Mouse (Mus musculus) heart, embryonic 14.5 days (tissue): Measurements from ENCODE around the gene Lasp1. TPM values are rescaled to one million over a fixed set of nuclear protein-coding genes. Genes with fewer than 3 reads are reported as not detected.
A peak's percentile ranks its signal among the peaks of the same experiment; 100 is the strongest.

Experiments used
- ATAC-seq: fragments of 200-750 bp; cut with Nextera tagmentation; 2 replicates; pipeline ENCODE4 v1.8.0; 2017; ENCODE audit warnings: low read depth, moderate TSS enrichment; ENCODE audit not compliant: insufficient number of reproducible peaks, insufficient read depth, low FRiP score
- H3K27ac ChIP-seq, 2 experiments: fragments of 200-500 bp in 1 of 2; fragments of 300-500 bp in 1 of 2; sonication (generic) in 1 of 2; replicated peaks in 1 of 2; 2 replicates each; pipeline ENCODE4 v1.5.1; 2012 to 2014; ENCODE audit warnings: low read depth in 2 of 2, low read length in 2 of 2, control low read depth in 1 of 2, mild to moderate bottlenecking in 1 of 2, mixed read lengths in 1 of 2; ENCODE audit not compliant: control insufficient read depth in 1 of 2, insufficient read depth in 1 of 2
- H3K27me3 ChIP-seq: fragments of 300-500 bp; sonication (generic); 2 replicates; pipeline ENCODE4 v1.6.1; 2014; ENCODE audit warnings: mild to moderate bottlenecking, low read length, control low read depth; ENCODE audit not compliant: control insufficient read depth, insufficient read depth
- H3K36me3 ChIP-seq: fragments of 300-500 bp; sonication (generic); 2 replicates; pipeline ENCODE4 v1.6.1; 2014; ENCODE audit warnings: mild to moderate bottlenecking, control low read depth, low read length, mixed read lengths; ENCODE audit not compliant: control insufficient read depth, insufficient read depth
- H3K4me1 ChIP-seq, 2 experiments: fragments of 200-500 bp in 1 of 2; fragments of 300-500 bp in 1 of 2; sonication (generic) in 1 of 2; 2 replicates each; pipeline ENCODE4 v1.6.1; 2012 to 2014; ENCODE audit warnings: low read length in 2 of 2, control low read depth in 1 of 2, mixed read lengths in 1 of 2; ENCODE audit not compliant: control insufficient read depth in 2 of 2, insufficient read depth in 2 of 2
- H3K4me2 ChIP-seq: fragments of 300-500 bp; sonication (generic); 2 replicates; pipeline ENCODE4 v1.6.1; 2014; ENCODE audit warnings: mild to moderate bottlenecking, low read length
- H3K4me3 ChIP-seq, 2 experiments: fragments of 200-500 bp in 1 of 2; fragments of 300-500 bp in 1 of 2; sonication (generic) in 1 of 2; 2 replicates each; pipeline ENCODE4 v1.5.1; 2012 to 2014; ENCODE audit warnings: low read length in 2 of 2, mild to moderate bottlenecking in 2 of 2, control low read depth in 1 of 2, low read depth in 1 of 2, moderate library complexity in 1 of 2; ENCODE audit not compliant: control insufficient read depth in 1 of 2, insufficient read depth in 1 of 2
- H3K9ac ChIP-seq: fragments of 300-500 bp; sonication (generic); 2 replicates; pipeline ENCODE4 v1.6.1; 2014; ENCODE audit warnings: mild to moderate bottlenecking, low read length
- H3K9me3 ChIP-seq: fragments of 300-500 bp; sonication (generic); 2 replicates; pipeline ENCODE4 v1.6.1; 2016; ENCODE audit warnings: low read length, control low read depth; ENCODE audit not compliant: control insufficient read depth
- WGBS: fragments of 180-500 bp; shearing (Covaris S2); extraction: QIAGEN DNeasy Blood & Tissue Kit; methylation state at CpG from one replicate; pipeline ENCODE4 v1.1.7; 2014; 5-methylcytosine and 5-hydroxymethylcytosine counted together
- polyA plus RNA-seq: library from polyadenylated mRNA; unstranded; fragments of >200 nt; fragmentation: Nextera tagmentation; extraction: Ambion mirVana; gene quantifications from 2 replicates; pipeline ENCODE4 v1.2.1, GENCODE M21; 2014

Gene Lasp1
- polyA plus RNA-seq, 1 experiment from 2014 or later, result 28.1 TPM

GRCm38 (mm10) chr11:97775186-97775585, 23.6 kb upstream of the Lasp1 start:
- no peak for ATAC-seq

GRCm38 (mm10) chr11:97775808-97776496, 22.8 kb upstream of the Lasp1 start, which contains the start of gene 1700001P01Rik:
1700001P01Rik (minus strand) TSS chr11:97775918.
- ATAC-seq, result no peak
- 0 out of 4 replicates have a peak within 1 kb of the TSS, but pooled peaks of 1 of the 2 experiments have one; percentile 4 for H3K27ac ChIP-seq
- H3K4me3 ChIP-seq, result no peak within 1 kb of the TSS
- WGBS, result 52% methylated on average over 17 of the region's 17 CpGs
- H3K9me3 ChIP-seq, result no peaks in the 10 kb centered on the region
- H3K4me2 ChIP-seq, result no peak within 1 kb of the TSS
- H3K9ac ChIP-seq, result no peak within 1 kb of the TSS
- no peaks in the 10 kb centered on the region for H3K27me3 ChIP-seq
- H3K4me1 ChIP-seq, result peaks cover 2 to 8% of the 10 kb centered on the region in 2 experiments
- H3K36me3 ChIP-seq, result peaks cover 54% of the 10 kb centered on the region

More at GRCm38 (mm10) chr11:97775186-97775585, 23.6 kb upstream of the Lasp1 start:
- Histone ChIP-seq H3K4me3 (no peak overlapping the region), H3K9ac (no peak overlapping the region), H3K27ac (no peak overlapping the region), H3K27me3 (no peaks in the 10 kb centered on the region), H3K9me3 (no peaks in the 10 kb centered on the region), H3K36me3 (peaks cover 46% of the 10 kb centered on the region), H3K4me1 (peaks cover 0 to under 1% of the 10 kb centered on the region in 2 experiments; a peak in 2 of 4 replicates), H3K4me2 (no peak overlapping the region)
- WGBS, result 81% methylated on average over 13 of the region's 13 CpGs

- Histone ChIP-seq H3K9me3 (no peaks in the 10 kb centered on the region), H3K4me3 (no peak overlapping the region), H3K27me3 (no peaks in the 10 kb centered on the region), H3K27ac (0 out of 4 replicates have a peak overlapping the region, but pooled peaks of 1 of the 2 experiments have one; percentile 4), H3K9ac (no peak overlapping the region), H3K4me2 (no peak overlapping the region), H3K4me1 (peaks cover 3 to 10% of the 10 kb centered on the region in 2 experiments), H3K36me3 (peaks cover 59% of the 10 kb centered on the region)
- ATAC-seq, result 0 out of 2 replicates have a peak, but pooled peaks have one; percentile 13
- WGBS, result 70% methylated on average over 5 of the region's 5 CpGs
These were observed 22.2 kb upstream of the Lasp1 start for GRCm38 (mm10) chr11:97776497-97777128.

GRCm38 (mm10) chr11:97777129-97777529, 21.7 kb upstream of the Lasp1 start:
- no peak for ATAC-seq

GRCm38 (mm10) chr11:97778918-97779317, 19.9 kb upstream of the Lasp1 start:
- H3K36me3 ChIP-seq, result peaks cover 59% of the 10 kb centered on the region
- no peaks in the 10 kb centered on the region for H3K27me3 ChIP-seq
- H3K9ac ChIP-seq, result no peak overlapping the region
- peaks cover 3 to 10% of the 10 kb centered on the region in 2 experiments for H3K4me1 ChIP-seq
- ATAC-seq, result no peak
- H3K27ac ChIP-seq, result no peak overlapping the region
- H3K9me3 ChIP-seq, result no peaks in the 10 kb centered on the region
- 88% methylated on average over 1 of the region's 1 CpGs for WGBS
- no peak overlapping the region for H3K4me2 ChIP-seq
- no peak overlapping the region for H3K4me3 ChIP-seq

More at GRCm38 (mm10) chr11:97777129-97777529, 21.7 kb upstream of the Lasp1 start:
- Histone ChIP-seq H3K9me3 (no peaks in the 10 kb centered on the region), H3K4me2 (no peak overlapping the region), H3K9ac (no peak overlapping the region), H3K27ac (no peak overlapping the region), H3K4me3 (no peak overlapping the region), H3K4me1 (peaks cover 3 to 10% of the 10 kb centered on the region in 2 experiments), H3K36me3 (peaks cover 59% of the 10 kb centered on the region), H3K27me3 (no peaks in the 10 kb centered on the region)
- WGBS, result 43% methylated on average over 2 of the region's 2 CpGs

GRCm38 (mm10) chr11:97779968-97780701, 18.7 kb upstream of the Lasp1 start:
- Histone ChIP-seq H3K36me3 (peaks cover 59% of the 10 kb centered on the region), H3K27me3 (no peaks in the 10 kb centered on the region), H3K9ac (peak overlapping the region; percentile 100), H3K4me2 (peak overlapping the region; percentile 87), H3K4me1 (peaks cover 3 to 10% of the 10 kb centered on the region in 2 experiments), H3K4me3 (peak overlapping the region in 1 of 2 experiments; percentile 66; a peak in 1 of 4 replicates), H3K9me3 (no peaks in the 10 kb centered on the region), H3K27ac (no peak overlapping the region)
- no peak for ATAC-seq
- 54% methylated on average over 2 of the region's 2 CpGs for WGBS

- Histone ChIP-seq H3K4me1 (peaks cover 3 to 10% of the 10 kb centered on the region in 2 experiments), H3K9ac (peak overlapping the region; percentile 100), H3K27me3 (no peaks in the 10 kb centered on the region), H3K9me3 (no peaks in the 10 kb centered on the region), H3K4me2 (peak overlapping the region; percentile 87), H3K36me3 (peaks cover 48% of the 10 kb centered on the region), H3K4me3 (peak overlapping the region; percentile 66 to 79), H3K27ac (peak overlapping the region; percentile 85 to 86; a peak in 3 of 4 replicates)
- no peak for ATAC-seq
- WGBS, result under 1% methylated on average over 11 of the region's 11 CpGs
These were observed 17.3 kb upstream of the Lasp1 start for GRCm38 (mm10) chr11:97781478-97781831.
